Mouse (Mus musculus) neural tube, embryonic 15.5 days (tissue): ENCODE results near the gene Ceacam9. TPM values are rescaled to one million over a fixed set of nuclear protein-coding genes. Genes with fewer than 3 reads are reported as not detected.

Experiments
- ATAC-seq: fragments of 200-750 bp; cut with Nextera tagmentation; 2 replicates; pipeline ENCODE4 v1.8.0; 2017; ENCODE audit warnings: mild to moderate bottlenecking, moderate TSS enrichment, moderate library complexity; ENCODE audit not compliant: low FRiP score
- H3K27ac ChIP-seq: fragments of 300-500 bp; sonication (generic); replicated peaks from 2 replicates; pipeline ENCODE4 v1.5.1; 2015; ENCODE audit warnings: mild to moderate bottlenecking, inconsistent platforms
- H3K27me3 ChIP-seq: fragments of 300-500 bp; sonication (generic); replicated peaks from 2 replicates; pipeline ENCODE4 v1.6.1; 2015; ENCODE audit warnings: inconsistent platforms
- H3K36me3 ChIP-seq: fragments of 300-500 bp; sonication (generic); 2 replicates; pipeline ENCODE4 v1.6.1; 2015; ENCODE audit warnings: inconsistent platforms
- H3K4me1 ChIP-seq: fragments of 300-500 bp; sonication (generic); 2 replicates; pipeline ENCODE4 v1.6.1; 2015; ENCODE audit warnings: inconsistent platforms
- H3K4me2 ChIP-seq: fragments of 300-500 bp; sonication (generic); 2 replicates; pipeline ENCODE4 v1.6.1; 2015; ENCODE audit warnings: inconsistent platforms, mild to moderate bottlenecking, moderate library complexity
- H3K4me3 ChIP-seq: fragments of 300-500 bp; sonication (generic); replicated peaks from 2 replicates; pipeline ENCODE4 v1.5.1; 2015; ENCODE audit warnings: mild to moderate bottlenecking, inconsistent platforms
- H3K9ac ChIP-seq: fragments of 300-500 bp; sonication (generic); replicated peaks from 2 replicates; pipeline ENCODE4 v1.6.1; 2015; ENCODE audit warnings: mild to moderate bottlenecking, inconsistent platforms
- H3K9me3 ChIP-seq: fragments of 300-500 bp; sonication (generic); replicated peaks from 2 replicates; pipeline ENCODE4 v1.6.1; 2016; ENCODE audit warnings: inconsistent platforms
- WGBS: fragments of 180-500 bp; shearing (Covaris S2); methylation state at CpG from one replicate; pipeline ENCODE4 v1.1.7; 2015; ENCODE audit warnings: mixed read lengths; 5-methylcytosine and 5-hydroxymethylcytosine counted together
- polyA plus RNA-seq: library from polyadenylated mRNA; unstranded; fragments of >200 nt; fragmentation: Nextera tagmentation; extraction: Ambion mirVana; gene quantifications from 2 replicates; pipeline ENCODE4 v1.2.1, GENCODE M21; 2015

Gene Ceacam9
- polyA plus RNA-seq, 1 experiment from 2014 or later, result 0.50 TPM

DNA sequence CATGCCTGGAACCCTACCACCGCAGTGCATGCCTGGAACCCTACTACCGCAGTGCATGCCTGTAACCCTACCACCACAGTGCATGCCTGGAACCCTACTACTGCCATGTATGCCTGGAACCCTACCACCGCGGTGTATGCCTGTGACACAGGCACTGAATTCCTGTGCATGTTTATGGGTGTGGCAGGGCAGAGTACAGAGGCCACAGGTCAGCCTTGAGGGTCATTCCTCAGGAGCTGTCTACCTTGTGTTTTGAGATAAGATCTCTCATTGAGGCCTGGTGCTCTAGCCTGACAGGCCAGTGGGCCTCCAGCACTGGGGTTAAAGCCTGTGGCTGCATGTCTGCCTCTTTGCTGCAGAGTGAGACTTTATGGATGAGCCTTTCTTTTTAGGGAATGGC lies 23.6 kb downstream of the Ceacam9 start:
- ATAC-seq, result no peak
- peaks cover 59% of the 10 kb centered on the region for H3K36me3 ChIP-seq
- H3K4me3 ChIP-seq, result no peak overlapping the region
- H3K27me3 ChIP-seq, result no peaks in the 10 kb centered on the region
- no peaks in the 10 kb centered on the region for H3K9me3 ChIP-seq
- WGBS, result 91% methylated on average over 4 of the region's 4 CpGs
- no peak overlapping the region for H3K9ac ChIP-seq
- H3K27ac ChIP-seq, result no peak overlapping the region
- no peak overlapping the region for H3K4me2 ChIP-seq
- H3K4me1 ChIP-seq, result no peaks in the 10 kb centered on the region

DNA sequence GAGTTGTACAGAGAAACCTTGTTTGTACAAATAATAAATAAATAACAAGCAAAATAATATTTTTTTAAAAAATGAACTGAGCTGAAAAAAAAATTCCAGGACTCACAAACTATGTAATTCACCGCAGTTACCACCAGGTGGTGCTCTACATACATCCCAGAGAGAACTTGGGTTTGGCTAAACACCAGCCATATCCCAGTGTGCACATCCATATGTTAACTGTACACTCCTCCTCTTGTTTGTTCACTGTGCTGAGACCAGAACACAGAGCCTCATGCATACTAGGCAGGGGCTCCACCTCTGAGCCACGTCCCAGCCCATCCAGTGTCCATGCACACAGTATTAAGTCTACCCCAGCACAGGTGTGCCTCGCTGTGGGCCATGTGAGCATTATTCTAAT lies 24.4 kb downstream of the Ceacam9 start:
- H3K9ac ChIP-seq, result no peak overlapping the region
- peaks cover 59% of the 10 kb centered on the region for H3K36me3 ChIP-seq
- peak; percentile 30; the same call in 1 of the 2 replicates for ATAC-seq
- H3K4me3 ChIP-seq, result no peak overlapping the region
- H3K27ac ChIP-seq, result no peak overlapping the region
- no peak overlapping the region for H3K4me2 ChIP-seq
- no peaks in the 10 kb centered on the region for H3K9me3 ChIP-seq
- H3K27me3 ChIP-seq, result no peaks in the 10 kb centered on the region
- WGBS, result 58% methylated on average over 3 of the region's 3 CpGs
- H3K4me1 ChIP-seq, result no peaks in the 10 kb centered on the region

DNA sequence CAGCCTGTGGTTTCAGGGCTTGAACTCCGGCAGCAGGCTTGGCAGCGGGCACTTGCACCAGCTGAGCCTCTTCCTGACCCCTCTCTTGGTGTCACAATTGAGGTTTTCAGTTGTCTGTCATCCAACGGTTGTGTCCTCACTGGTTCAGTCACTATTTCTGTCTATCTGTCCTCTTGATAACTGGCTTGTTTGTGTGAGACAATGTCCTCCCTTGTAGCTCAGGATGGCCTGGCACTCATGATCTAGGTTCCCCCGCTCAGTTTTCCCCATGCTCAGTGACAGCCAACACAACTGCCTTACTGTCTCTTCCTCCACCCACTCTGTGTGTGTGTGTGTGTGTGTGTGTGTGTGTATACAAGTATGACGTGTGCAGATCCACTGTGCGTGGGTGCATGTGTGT lies 25.9 kb downstream of the Ceacam9 start:
- Histone ChIP-seq H3K27ac (no peak overlapping the region), H3K9me3 (no peaks in the 10 kb centered on the region), H3K27me3 (no peaks in the 10 kb centered on the region), H3K4me1 (no peaks in the 10 kb centered on the region), H3K36me3 (peaks cover 56% of the 10 kb centered on the region), H3K9ac (no peak overlapping the region), H3K4me3 (no peak overlapping the region), H3K4me2 (no peak overlapping the region)
- ATAC-seq, result no peak
- WGBS, result 91% methylated on average over 6 of the region's 6 CpGs

DNA sequence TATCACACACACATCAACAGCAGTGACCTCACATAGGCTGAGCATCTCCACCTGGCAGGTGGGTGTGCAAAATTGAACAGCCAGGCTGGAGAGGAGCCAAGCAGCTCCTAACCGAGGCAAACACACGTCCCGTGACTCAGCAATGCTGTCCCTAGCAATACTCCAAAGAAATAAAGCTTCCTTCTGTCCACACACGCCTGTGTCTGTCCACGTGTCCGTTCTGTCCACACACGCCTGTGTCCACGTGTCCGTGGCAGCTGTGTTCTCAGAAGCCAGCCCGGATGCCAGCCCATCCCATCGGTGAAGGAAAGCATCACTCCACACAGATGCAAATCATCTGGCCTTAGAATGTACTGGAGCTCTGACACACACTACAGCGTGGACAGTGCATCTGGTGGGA lies 30.3 kb downstream of the Ceacam9 start:
- H3K4me3 ChIP-seq, result no peak overlapping the region
- H3K27ac ChIP-seq, result no peak overlapping the region
- H3K4me1 ChIP-seq, result no peaks in the 10 kb centered on the region
- H3K9ac ChIP-seq, result no peak overlapping the region
- peaks cover 29% of the 10 kb centered on the region for H3K36me3 ChIP-seq
- no peak for ATAC-seq
- no peaks in the 10 kb centered on the region for H3K9me3 ChIP-seq
- no peak overlapping the region for H3K4me2 ChIP-seq
- WGBS, result 85% methylated on average over 12 of the region's 12 CpGs
- no peaks in the 10 kb centered on the region for H3K27me3 ChIP-seq

DNA sequence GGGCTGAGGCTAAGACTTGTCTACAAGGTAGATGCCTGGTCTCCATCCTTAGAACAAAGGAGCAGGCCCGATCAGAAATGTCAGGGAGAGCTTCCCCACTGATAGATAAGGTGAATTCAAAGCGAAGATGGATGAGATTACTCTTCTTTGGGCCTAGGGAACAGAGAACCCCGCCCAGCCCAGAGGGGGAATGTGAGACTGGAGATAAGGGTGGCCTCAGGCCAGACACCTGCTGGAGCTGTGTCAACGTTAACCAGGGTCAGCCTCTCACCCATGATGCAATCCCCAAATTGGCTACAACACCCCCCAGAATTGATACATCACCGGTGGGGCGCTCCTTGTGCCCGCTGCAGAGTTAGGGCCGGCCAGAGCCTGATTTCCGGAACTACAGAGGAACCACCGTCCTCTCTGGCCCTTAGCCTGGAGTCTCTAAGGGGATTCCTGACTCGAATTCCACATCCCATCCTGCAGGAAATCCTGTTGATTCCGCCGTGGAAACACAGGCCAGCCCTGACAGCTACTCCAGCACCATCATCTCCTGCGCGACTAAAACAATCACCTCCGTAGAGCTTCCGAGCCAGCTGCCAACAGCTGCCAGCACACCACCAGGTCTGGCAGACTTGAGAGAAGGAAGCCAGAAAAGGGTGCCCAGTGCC lies 33.8 kb downstream of the Ceacam9 start:
- Histone ChIP-seq H3K9me3 (no peaks in the 10 kb centered on the region), H3K4me1 (no peaks in the 10 kb centered on the region), H3K27me3 (no peaks in the 10 kb centered on the region), H3K4me2 (no peak overlapping the region), H3K9ac (no peak overlapping the region), H3K36me3 (no peaks in the 10 kb centered on the region), H3K4me3 (no peak overlapping the region), H3K27ac (no peak overlapping the region)
- no peak for ATAC-seq
- WGBS, result 77% methylated on average over 17 of the region's 17 CpGs

DNA sequence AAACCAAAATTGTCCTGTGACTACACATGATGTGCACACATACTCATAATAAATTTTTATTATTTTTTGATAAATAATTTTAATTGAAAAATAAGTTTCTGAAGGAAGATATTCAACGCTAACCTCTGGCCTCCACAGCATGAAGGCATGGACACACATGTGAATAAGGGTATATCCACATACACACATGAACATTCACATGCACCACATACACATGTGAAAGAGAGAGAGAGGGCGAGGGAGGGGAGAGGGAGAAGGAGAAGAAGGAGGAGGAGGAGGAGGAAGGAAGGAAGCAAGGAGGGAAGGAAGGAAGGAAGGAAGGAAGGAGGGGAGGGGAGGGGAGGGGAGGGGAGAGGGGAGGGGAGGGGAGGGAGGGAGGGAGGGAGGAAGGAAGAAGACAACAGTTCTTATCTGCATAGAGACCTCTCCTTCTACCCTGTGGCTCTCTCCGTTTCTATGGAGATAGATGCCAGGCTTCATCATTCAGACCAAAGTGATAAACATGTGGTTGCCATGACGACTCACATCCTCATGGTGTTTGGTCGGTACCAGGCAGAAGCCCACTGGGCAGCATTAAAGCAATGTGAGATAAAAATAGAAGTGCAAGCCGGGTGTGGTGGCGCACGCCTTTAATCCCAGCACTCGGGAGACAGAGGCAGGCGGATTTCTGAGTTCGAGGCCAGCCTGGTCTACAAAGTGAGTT lies 37.3 kb downstream of the Ceacam9 start:
- Histone ChIP-seq H3K9me3 (no peaks in the 10 kb centered on the region), H3K36me3 (no peaks in the 10 kb centered on the region), H3K4me1 (no peaks in the 10 kb centered on the region), H3K9ac (no peak overlapping the region), H3K27ac (no peak overlapping the region), H3K4me3 (no peak overlapping the region), H3K27me3 (no peaks in the 10 kb centered on the region), H3K4me2 (no peak overlapping the region)
- ATAC-seq, result peak; percentile 93
- WGBS, result 38% methylated on average over 10 of the region's 11 CpGs

DNA sequence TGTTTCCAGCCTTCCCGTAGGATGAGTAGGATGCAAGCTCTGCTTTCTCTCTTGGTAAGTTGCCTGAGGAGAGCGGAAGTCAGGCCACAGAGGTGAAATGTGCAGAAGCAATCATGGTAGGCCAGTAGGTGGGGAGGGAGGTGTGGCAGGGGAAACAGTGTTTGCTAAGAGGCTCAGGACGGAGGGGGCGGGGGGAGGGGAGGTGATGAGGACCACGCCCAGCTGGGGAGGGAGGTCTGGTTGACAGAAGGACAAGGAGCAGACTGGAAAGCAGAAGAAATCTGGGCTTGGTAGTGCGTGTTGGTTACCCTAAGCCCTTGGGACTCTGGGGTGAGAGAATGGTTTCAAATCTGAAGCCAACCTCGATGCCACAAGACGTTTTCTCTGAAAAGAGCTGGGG lies 38.6 kb downstream of the Ceacam9 start:
- H3K9ac ChIP-seq, result no peak overlapping the region
- no peaks in the 10 kb centered on the region for H3K9me3 ChIP-seq
- H3K36me3 ChIP-seq, result no peaks in the 10 kb centered on the region
- no peak for ATAC-seq
- no peak overlapping the region for H3K4me2 ChIP-seq
- H3K27ac ChIP-seq, result no peak overlapping the region
- H3K4me3 ChIP-seq, result no peak overlapping the region
- no peaks in the 10 kb centered on the region for H3K4me1 ChIP-seq
- 28% methylated on average over 8 of the region's 8 CpGs for WGBS
- H3K27me3 ChIP-seq, result no peaks in the 10 kb centered on the region

DNA sequence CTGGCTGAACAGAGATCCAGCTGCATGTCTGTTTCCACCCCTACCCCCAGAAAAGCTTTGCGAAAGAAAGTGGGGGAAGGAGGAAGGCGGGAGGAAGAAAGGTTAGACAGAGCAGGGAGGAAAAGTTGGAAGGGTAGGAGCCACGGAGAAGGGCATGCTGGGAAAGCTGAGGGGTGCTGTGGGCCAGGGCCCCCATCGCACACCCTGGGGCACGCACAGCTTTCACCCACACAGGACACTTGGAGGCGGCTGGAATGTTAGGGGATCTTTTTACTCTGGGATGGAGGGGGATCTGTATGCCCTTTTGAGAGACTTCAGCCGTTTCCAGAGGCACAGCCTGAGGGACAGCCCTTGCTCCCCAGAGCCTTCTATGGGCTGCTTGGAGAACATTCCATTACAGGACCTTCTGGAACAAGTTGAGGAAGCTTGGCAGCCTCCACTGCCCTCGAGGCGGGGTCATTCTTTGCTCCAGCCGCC lies 39.3 kb downstream of the Ceacam9 start:
- no peak for ATAC-seq
- H3K27ac ChIP-seq, result no peak overlapping the region
- no peaks in the 10 kb centered on the region for H3K9me3 ChIP-seq
- H3K27me3 ChIP-seq, result no peaks in the 10 kb centered on the region
- 62% methylated on average over 10 of the region's 10 CpGs for WGBS
- no peak overlapping the region for H3K4me3 ChIP-seq
- no peaks in the 10 kb centered on the region for H3K4me1 ChIP-seq
- no peak overlapping the region for H3K9ac ChIP-seq
- H3K4me2 ChIP-seq, result no peak overlapping the region
- no peaks in the 10 kb centered on the region for H3K36me3 ChIP-seq

DNA sequence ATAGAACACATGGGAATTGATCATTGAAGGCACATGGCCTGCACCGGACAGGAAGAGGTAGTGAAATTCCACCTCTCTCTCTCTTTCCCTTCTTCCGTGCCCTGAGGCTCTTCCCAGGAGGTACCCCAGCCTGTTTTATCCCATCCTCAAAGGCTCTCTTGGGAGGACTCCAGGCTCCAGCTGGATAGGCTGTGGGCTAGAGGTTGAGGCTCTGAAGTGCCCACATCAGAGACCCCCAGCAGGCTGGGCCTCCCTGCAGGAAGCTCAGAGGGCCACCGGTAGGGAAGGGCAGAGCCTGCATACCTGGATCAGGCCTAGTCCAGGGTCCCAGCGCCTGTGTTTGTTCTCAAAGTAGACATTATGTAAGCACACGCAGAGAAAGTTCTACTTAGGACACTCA lies 39.9 kb downstream of the Ceacam9 start:
- H3K9ac ChIP-seq, result no peak overlapping the region
- H3K36me3 ChIP-seq, result no peaks in the 10 kb centered on the region
- WGBS, result 47% methylated on average over 5 of the region's 5 CpGs
- ATAC-seq, result no peak
- no peak overlapping the region for H3K27ac ChIP-seq
- no peaks in the 10 kb centered on the region for H3K27me3 ChIP-seq
- H3K4me1 ChIP-seq, result no peaks in the 10 kb centered on the region
- H3K9me3 ChIP-seq, result no peaks in the 10 kb centered on the region
- H3K4me3 ChIP-seq, result no peak overlapping the region
- no peak overlapping the region for H3K4me2 ChIP-seq

DNA sequence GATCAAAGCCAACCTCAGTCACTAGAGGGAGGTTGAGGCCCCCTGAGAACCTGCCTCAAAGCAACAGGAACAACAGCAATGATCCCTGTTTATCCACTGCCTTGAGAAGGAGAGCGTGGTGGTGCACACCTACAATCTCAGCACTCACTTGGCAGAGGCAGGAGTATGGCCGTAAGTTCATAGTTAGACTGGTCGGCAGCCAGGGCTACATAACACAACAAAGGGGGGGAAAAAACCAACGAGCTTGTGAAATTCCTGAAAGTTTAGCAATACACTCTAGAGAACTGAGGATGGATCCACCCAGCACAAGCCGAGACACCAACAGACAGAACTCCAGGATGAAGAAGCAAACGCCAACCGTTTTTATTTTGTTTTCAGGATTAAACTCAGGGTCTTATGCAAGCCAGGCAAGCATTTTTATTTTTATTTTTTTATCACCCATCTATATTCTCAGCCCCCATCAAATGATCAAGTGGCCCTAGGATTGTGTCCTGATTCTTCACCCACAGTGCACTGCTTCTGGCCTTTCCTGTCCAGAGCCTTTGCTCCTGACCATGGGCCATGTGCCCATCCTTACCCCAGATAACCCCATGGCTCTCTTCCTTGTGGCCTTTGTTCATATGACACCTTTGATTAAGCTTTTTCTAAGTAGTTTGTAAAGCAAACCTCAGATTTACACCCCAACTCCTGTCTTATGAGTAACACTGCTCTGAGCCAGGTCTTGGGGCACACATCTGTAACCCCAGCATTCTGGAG lies 41.9 kb downstream of the Ceacam9 start:
- no peaks in the 10 kb centered on the region for H3K4me1 ChIP-seq
- no peak overlapping the region for H3K4me3 ChIP-seq
- ATAC-seq, result no peak
- H3K36me3 ChIP-seq, result no peaks in the 10 kb centered on the region
- no peak overlapping the region for H3K27ac ChIP-seq
- H3K9me3 ChIP-seq, result no peaks in the 10 kb centered on the region
- 92% methylated on average over 7 of the region's 7 CpGs for WGBS
- H3K4me2 ChIP-seq, result no peak overlapping the region
- no peak overlapping the region for H3K9ac ChIP-seq
- H3K27me3 ChIP-seq, result no peaks in the 10 kb centered on the region

DNA sequence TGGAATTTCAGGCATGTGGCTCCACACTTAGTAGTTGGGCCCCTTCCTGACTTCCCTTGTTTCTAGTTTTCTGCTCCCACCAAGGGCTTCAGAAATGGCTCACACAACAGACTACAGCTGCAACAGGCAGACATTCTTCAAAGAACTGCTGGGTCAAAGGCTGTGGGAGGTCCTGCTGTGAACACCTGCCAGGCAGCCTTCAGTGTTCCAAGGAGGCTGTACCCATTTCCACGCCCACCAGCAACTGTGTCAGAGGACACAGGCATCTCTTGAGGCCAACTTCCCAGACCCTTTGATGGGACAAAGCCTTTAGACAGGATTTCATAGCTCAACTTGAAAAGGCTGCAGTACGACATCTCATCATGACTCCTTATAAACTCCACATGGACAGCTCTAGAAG lies 44.7 kb downstream of the Ceacam9 start:
- no peak overlapping the region for H3K9ac ChIP-seq
- no peaks in the 10 kb centered on the region for H3K9me3 ChIP-seq
- WGBS, result 27% methylated on average over 2 of the region's 2 CpGs
- ATAC-seq, result no peak
- H3K27ac ChIP-seq, result no peak overlapping the region
- H3K4me2 ChIP-seq, result no peak overlapping the region
- H3K27me3 ChIP-seq, result no peaks in the 10 kb centered on the region
- no peaks in the 10 kb centered on the region for H3K4me1 ChIP-seq
- H3K36me3 ChIP-seq, result no peaks in the 10 kb centered on the region
- H3K4me3 ChIP-seq, result no peak overlapping the region
